Mouse (Mus musculus) gastrocnemius, postnatal 25 days (tissue): ENCODE results near the gene Nexn. TPM values are rescaled to one million over a fixed set of nuclear protein-coding genes. Genes with fewer than 3 reads are reported as not detected.
"Not testable (repeated sequence)": the region's sequence is repeated elsewhere in the genome, so short reads cannot be mapped to it uniquely, and the experiment has no call there.

Experiments used
- DNase-seq: peaks from one replicate; pipeline ENCODE4 v3.0.0; 2022
- long read RNA-seq, 2 experiments: library from polyadenylated mRNA; stranded (forward); transcript quantifications; one replicate each; pipeline ENCODE4 v2.0.0; 2021
- total RNA-seq, 2 experiments: library from RNA; stranded (reverse); gene quantifications; 1 replicate in 1 of 2; 2 replicates in 1 of 2; pipeline ENCODE4 v1.2.3; 2021

Nexn gene
- 100 to 1,000 TPM; 331 to 433 TPM for total RNA-seq
- long read RNA-seq, experiment 1, partial matches to known transcripts, result 286 of 1,569 reads
- long read RNA-seq, experiment 1, other reads (novel, unspliced or antisense), result 1,278 of 1,569 reads
- long read RNA-seq, experiment 2, partial matches to known transcripts, result 246 of 1,175 reads
- long read RNA-seq, experiment 2, other reads (novel, unspliced or antisense), result 926 of 1,175 reads

DNA sequence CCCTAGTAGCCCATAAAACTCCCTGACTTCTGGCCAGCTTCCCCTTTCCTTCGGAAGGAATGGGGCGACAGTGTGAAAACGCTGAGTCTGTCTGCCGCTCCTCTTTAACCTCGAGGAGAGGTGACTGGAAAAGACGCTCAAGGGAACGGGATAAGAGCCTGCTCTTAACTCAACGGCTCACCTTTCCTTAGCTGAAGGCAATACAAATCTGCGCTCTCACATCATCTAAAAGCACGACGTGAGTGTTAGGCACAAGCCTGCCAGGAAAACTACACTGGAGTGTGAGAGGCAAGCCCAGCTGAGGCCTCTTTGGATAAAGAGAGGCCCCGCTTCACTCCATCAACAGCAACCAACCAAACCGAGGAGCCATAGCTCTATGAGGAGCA lies at the start of gene Nexn:
TSS of gene Nexn (minus strand) at position 315 of the 386 bp plus-strand sequence.
- no peak for DNase-seq

DNA sequence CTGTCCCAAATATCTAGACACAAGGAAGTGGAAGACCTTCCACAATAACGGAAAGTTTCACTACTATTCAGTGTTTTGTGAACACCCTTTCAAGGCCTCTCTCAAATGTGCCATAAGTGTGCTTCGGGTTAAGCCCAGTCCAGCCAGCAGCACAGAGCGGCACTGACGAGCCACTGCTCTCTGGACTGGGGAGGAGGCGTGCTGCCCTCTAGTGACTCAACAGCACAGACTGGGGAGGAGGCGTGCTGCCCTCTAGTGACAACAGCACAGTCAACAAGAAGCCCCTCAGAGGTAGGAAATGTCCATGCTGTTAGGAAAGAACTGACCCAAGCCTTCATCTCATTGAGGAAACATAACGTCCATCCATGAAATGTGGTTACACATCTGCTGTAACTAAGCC lies 49.5 kb upstream of the Nexn start:
- DNase-seq, result peak; percentile 81

DNA sequence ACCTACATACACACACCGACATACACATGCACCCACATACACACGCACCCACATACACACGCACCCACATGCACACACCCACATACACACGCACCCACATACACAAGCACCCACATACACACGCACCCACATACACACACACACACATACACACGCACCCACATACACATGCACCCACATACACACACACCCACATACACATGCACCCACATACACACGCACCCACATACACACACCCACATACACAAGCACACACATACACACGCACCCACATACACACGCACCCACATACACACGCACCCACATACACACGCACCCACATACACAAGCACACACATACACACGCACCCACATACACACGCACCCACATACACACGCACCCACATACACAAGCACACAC lies 48.5 kb upstream of the Nexn start:
- DNase-seq, result not testable (repeated sequence)

DNA sequence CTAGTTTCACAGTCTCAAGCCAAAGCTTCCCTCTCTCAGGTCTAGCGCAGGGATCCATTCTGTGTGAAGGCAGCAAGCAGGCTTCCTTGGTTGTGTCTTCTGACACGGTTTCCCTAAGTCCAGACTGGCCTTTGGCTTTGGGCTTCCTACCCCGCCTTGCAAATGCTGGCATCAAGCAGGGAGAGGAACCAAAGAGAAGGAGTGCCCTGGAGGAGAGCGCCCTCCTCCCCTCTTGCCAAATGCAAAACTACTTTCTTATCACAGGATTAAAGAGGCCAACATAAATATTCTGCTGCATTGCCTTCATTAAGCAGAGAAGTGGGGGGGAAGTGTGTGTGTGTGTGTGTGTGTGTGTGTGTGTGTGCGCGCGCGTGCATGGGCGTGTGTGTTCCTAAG lies 43.1 kb upstream of the Nexn start:
- DNase-seq, result no peak

DNA sequence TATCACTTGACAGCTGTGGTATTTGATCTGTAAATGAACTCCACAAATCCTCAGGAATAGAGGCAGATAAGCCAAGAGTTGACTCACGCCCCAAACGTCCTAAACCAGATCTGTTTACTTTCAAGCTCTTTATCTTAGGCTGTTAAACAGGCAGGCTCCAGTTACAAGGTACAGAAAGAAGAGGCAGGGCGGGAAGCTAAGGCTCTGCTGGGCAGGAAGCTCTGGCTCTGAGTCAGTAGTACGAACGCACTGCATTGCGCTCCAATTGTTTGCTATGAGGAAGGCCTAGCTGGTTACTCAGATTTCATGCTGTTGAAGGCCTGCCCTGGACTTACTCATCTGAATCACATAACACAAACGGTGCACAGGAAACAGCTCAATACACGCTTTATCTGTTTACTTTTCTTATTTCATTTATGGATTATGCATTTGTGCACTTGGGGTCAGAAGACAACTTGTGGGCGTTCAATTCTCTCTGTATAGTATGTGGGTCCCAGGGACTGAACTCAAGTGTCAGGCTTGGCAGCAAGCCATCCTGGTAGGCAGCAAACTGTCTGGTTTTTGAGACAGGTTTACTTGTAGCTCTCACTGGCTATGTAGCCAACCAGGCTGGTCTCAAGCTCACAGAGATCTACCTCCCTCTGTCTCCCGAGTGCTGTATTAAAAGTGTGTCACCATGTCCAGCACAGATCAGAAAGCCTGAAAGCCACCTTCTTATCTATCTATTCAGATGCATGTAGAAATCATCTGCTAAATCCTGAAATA lies 42.5 kb upstream of the Nexn start:
- DNase-seq, result peak; percentile 31

DNA sequence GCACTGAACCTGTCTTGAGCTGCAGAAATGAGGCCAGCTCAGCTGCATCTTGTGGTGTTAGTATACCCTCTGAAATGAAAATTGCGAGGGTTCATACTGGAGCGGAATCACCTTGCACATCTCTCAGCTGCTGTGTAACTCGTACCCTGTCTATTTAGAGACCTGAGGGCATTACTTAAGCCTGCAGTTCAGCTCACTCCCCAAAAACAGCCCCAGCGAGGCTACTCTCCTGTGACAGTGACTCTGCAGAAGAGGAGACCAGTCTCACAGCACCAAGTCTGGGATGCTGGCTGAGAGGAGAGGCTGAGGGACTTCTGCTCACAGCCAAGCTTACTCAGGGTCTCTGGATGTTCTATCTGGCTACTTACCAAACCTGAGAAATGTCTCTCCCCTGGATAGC lies 39.8 kb upstream of the Nexn start:
- DNase-seq, result peak; percentile 62

DNA sequence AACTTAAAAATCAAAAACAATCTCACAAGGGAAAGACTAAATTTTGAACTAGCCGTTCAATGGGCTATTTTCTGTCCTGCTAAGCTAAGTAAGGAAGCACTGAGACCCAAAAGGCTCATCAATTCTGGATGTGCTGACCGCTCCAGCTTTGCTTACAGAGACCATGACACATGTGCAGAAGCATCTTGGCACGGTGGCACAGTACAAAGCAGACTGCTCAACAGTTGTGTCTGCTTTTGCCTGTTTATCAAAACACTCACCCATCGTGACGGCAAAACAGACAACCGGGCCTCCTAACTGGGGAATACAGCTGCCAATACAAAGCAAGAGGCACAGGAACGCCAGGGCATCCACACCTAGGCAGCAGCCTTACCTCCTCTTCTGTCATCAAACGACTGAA lies 38.9 kb upstream of the Nexn start:
- DNase-seq, result peak; percentile 50

DNA sequence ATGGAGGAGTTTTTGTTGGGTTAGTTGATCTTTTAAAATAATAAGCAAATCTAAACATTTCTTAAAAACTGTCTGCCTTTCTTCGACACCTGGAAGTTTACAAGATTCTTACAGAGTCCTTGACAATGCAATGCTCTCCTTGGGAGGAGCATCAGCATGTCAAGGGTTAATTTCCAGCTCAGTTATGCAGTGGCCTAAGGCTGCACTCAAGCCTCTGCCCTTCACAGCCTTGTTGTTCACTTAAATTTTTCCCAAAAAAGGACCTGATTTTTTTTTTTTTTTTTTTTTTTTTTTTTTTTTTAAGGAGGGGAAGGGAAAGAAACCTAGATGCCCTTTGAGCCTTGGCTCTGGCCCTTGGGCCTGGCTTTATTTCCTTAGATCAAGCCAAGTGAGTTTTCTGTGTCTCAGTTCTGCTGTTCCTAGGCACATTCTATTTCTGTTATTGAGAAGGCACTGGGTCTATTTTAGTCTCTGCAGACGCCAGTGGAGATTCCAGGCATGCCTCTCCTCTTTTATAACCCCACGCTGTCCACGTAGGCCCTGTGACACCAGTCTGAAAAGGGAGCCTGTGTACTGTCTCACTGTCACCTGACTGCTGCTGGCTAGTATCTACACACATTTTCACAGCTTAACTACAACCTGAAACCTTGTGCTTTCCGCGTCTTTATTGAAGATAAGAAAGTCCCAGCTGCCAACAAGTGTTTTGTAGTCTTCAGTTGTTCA lies 38.1 kb upstream of the Nexn start:
- peak; percentile 79 for DNase-seq

DNA sequence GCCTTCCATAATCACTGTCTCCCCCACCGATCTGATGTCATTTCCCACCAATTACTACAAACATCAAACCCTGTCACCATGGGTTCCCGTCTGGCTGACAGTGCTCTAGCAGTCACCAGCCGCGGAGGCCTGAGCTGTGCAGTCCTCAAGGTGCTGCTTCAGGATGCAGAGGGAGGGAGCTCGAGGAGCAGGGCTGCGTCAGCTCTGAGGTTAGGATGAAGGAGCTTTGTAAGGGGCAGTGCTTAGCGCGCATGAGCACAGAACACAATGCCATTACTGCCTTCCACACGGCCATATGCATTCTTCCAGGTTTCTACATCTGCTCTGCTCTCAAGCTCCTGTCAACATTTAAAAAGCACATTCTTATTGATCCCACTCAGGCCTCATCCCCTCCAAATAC lies 36.8 kb upstream of the Nexn start:
- DNase-seq, result no peak

DNA sequence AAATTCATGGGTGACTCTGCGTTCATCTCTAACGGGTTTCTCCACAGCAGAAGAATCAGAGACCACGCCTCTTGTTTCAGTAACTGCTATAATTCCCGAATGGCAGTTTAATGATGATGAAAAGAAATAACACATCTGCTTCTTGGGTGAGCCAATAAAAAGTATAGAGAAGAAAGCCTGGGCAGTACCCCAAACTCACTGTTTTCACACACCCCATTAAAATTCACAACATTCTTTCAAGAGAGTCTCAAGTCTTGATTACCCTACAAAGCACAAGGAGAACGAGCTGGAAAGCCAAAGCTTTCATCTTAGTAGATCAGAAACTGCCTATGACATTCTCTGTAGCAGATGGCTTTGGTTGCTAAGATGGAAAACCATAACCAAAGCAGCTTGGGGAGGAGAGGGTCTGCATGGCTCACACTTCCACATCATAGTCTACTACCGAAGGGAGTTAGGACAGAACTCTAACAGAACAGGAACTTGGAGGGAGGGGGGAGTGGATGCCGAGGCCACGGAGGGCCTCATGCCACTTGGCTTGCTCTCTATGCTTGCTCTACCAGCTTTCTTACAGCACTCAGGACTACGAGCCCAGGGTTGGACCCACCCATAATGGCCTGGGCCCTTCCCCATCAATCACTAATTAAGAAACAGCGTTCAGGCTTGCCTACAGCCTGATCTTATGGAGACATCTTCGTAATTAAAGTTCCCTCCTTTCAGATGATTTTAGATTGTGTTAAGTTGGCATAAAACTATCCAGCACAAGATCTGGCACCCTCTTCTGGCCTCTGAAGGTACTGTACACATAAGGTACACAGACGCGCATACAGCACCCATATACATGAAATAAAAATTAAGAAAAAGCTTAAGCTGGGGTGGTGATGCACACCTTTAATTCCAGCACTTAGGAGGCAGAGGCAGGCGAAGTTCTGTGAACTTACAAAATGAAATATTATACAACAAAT lies 34.5 kb upstream of the Nexn start:
- DNase-seq, result no peak

DNA sequence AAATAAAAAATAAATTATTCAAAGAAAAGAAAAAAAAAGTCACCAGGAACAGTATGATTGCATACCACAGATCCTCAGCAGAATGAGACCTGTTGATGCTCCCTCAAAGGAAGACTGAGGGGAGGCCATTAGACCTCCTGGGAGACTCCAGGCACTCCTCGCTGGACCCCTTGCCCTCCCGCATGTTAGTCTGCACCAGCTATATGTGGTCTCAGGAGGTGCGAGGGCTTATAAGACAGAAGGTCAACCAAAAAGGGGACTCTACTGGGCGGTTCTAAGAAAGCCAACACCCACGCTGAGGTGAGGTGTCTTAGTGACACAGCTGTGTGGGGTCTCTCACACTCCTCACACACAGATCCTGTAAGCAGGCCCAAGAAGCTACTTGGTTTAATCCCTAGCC lies 29.7 kb upstream of the Nexn start:
- no peak for DNase-seq

DNA sequence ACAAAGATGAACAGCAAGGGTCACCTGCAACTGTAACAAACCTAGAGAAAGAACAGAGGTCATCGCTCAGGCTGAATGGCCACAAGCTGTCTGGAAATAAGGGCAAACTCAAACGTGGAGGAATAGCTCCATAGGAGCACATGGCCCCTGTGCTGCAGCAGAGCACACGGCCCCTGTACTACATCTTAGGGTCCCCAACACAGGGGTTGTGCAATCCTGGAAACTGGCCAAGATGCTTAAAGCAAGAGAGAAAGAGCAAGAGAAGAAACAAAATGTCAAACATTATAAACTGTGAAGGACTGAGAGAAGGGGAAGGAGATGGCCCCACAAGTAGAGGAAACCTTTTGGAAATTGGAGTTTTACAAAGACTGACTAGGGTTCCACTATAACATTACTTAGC lies 28.2 kb upstream of the Nexn start:
- DNase-seq, result no peak

DNA sequence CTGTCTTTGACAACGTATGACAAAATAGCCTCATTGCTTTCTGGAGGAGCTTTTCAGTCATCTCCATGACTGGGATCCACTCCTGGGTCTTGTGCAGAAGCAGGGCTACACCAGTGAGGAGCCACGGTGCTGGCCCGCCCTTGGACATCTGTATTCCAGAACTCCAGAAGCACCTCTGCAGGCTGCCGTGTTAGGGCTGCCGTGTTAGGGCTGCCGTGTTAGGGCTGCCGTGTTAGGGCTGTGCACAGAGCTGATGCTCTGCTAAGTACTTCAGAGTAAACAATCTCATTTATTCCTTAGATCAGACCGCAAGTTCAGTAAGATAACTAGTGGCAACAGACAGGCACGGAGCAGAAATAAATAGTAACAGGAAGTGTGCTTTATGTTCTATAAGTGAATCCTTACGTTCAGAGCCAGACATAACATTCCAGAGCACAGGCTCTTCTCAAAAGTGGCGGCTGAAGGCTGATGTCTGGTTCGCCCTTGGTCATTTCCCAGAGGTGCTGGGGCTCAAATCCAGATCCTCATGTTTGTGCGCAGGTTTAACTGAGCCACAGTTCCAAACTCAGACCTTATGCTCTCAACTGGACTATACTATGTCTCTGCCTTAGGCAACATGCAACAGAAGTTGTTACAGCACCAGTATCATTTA lies 27.5 kb upstream of the Nexn start:
- DNase-seq, result no peak

DNA sequence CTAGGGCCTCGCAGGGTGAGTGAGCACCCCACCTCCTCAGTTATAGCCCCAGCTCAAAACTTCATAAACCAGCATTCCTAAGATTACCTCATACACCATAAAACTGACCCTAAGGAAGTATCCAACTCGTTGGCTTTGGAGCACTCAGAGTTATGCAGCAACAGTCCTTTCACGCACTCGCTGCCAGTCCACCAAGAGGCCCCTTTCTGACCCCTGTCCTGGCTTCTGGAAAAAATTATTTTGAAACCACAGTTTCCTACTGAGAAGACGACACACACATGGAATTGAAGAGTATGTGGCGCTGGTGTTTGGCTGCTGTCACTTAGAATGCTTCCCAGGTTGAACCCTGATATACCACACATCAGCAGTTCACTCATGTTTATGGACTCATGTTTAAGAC lies 25.7 kb upstream of the Nexn start:
- DNase-seq, result no peak

DNA sequence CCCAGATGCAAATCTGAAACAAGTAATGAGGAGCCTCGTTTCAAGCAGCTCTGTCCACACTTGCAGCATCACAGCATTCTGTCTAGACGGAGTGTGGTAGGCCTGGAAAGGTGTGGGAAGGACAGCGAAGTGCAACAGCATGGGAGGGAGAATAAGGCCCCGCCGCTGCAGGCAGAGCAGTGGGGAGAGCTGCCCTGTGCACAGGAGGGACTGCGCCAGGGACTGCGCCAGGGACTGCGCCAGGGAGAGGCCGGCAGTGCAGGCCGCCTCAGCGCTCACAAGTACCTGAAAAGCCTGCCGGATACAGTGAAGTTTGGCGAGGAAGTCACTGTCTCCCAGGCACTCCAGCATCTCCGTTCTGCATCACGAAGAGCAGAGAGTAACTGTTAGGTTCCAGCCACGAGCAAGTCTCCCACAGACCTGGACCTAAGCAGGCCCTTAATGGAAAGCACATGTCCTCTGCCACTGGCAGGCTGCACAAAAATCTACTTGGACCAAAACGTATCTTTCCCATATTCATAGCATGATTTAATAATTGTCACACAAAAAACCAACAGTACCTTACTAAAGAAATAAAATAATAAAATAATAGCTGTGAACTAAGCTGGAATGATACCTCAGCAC lies 24.1 kb upstream of the Nexn start:
- no peak for DNase-seq

DNA sequence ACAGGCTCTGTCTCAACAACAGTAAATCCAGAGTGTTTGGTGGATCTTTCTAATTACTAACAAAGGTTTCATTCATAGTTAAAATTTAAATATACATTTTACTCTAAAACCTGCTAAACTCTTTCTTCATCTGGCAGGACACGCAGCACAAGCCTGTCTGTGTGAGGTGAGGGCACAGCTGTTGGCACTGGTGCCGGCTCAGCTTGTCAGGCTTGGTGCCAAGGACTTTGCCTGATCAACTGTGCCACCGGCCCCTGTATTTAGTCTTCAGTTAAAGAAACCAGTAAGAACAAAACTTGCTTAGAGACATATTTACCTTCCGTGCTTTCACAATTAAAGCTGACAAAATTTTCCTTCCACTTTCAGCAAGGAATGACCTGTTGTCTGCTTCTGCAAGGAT lies 22.6 kb upstream of the Nexn start:
- DNase-seq, result peak; percentile 63

DNA sequence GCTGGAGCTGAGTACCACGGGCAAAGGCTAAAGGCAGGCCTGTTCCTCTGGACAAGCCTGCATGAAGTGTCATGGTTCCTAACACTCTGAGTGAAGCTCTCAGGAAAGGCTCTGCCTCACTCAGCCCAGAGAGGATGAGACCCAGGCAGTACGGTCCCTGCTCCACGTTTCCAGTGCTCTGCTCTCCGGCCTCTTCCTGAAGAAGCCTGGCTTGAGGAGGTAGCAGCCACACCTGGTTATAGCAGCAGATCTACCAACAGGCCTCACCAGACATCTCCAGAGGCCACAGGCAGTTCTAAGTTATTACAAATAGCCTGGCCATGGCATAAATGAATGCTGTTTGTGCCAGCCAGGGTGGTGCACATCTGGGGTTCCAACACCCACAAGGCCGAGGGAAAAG lies 22.1 kb upstream of the Nexn start:
- DNase-seq, result no peak

DNA sequence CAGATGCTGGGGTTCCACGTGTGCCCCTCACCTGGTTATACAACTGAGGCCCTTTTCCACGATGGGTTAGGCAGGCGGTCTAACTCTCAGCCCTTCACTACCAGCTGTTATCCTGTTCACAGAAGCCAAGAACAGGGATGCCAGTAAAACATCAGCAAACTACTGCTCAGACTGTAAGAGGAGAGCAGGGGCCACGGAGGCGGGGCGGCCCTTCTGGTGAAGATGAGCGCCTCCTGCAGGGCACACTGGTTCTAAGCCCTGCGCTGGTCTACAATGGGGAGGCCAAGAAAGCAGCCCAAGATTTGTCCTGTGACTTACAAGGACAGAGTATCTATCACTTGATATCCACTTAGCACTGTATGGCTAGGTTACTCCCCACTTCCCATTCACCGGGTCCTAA lies 21.7 kb upstream of the Nexn start:
- DNase-seq, result no peak

DNA sequence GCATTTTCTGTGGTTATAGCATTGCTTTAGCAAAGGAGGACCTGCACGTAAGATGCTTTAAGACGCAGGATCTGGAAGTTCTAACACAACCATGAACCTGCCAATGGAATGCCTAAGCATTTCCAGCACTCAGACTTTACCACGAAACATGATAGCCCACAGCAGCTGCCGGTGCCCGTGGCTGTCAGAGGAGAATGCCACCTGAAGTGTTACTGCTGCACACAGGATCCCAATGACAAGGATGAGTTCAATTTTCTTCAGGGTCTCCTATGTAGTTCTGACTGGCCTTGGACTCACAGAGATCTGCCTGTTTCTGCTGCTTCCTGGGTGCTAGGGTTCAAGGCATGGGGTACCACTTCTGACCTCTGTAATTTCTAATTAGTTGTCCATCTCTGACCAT lies 18.6 kb upstream of the Nexn start:
- DNase-seq, result peak; percentile 33

DNA sequence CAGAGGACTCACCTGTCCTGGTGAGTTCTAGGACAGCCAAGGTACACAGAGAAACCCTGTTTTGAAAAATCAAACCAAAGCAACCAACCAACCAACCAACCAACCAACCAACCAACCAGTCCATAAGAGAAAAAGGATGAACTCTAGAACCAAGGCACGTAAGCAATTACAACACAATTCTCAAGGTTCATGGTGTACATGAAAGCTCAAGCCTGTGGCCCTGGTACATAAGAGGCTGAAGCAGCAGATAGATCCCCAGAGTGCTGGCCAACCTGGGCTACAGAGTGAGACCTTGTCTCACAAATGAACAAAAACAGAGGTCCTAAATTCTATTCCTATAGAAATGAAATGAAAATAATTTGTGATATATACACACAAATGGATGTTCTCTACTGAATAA lies 18.2 kb upstream of the Nexn start:
- no peak for DNase-seq

DNA sequence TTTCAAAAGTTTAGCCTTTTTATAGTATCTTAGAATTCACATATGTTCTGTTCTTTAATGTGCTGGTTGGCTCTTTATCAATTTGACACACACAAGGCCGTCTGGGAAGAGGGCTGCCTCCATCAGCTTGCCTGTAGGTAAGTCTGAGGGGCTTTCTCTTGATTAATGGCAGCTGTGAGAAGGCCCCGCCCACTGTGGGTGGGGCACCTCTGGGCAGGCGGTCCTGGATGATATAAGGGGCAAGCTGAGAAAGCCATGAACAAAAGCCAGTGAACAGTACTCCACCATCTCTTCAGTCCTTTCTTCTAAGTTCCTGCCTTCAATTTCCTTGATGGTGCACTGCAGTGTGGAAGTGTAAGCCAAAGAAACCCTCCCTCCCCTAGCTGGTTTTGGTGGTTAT lies 16.0 kb upstream of the Nexn start:
- DNase-seq, result no peak
